Mouse (Mus musculus): ENCODE data around the gene Olfr1375.

GRCm38 (mm10) chr11:51059151-51059571 is 11.3 kb downstream of the Olfr1375 start, which contains the start of gene Zfp354a:
- TF ChIP-seq CTCF (IDR thresholded peaks at IDR 0.05; ENCODE audit: low read depth, low read length), result no peak
- TF ChIP-seq POLR2A (IDR thresholded peaks at IDR 0.05; ENCODE audit: extremely low read depth, insufficient read depth, low read length), result no peak

Measured in liver, adult 2 months (tissue).